Mouse (Mus musculus): ENCODE measurements at regions not wholly inside any gene's neighbourhood (a gene's known extent, or its start where the extent isn't known, plus 50 kb on each side); places are given as distances from the start of the nearest gene placed in this dataset.

DNA sequence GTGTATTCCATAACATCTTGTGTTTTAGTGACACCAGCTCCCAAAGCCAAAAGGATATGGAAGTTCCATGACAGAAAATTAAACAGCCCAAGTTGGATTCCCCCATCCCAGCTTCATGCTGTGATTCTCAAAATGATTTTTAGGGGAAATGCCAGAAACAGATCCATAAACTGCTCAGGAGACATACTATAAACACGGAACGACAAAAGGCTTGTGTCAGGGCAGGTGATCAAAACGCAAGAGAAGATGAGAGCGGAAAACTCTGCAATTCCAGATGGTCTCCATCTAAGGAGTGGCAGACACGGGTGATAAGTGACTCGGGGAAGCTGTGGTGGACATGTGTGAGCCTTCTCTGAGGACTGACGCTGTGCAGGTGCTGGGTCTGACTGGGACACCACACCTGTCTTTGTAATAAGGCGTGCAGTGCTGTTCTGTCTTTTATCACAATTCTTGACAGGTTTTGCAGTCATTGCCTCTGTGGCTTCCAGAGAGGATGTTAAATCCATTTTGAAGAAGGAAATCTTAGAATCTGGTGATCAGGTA lies 56.4 kb upstream of the Lyplal1 start:
- no peak for DNase-seq (ENCODE audit: extremely low spot score in 1 of 2, low spot score in 1 of 2)

DNA sequence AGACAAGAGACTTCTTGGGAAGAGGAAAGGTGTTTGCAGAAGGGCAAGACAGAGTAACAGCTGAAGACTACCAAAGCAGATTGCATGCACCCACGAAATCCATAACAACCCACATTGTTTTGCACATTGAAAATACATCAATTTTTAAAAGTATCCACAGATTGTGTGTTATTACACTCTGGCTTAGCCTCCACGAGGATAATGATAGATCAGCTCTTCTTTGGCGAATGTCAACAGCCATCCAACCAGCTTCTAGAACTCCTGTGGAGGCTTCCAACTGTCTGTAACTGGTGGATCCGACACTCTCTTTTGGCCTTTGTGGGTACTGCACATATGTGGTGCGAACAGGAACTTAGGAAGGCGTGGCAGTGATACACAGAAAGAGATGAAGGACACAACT lies 54.6 kb upstream of the Lyplal1 start:
- DNase-seq (ENCODE audit: extremely low spot score in 1 of 2, low spot score in 1 of 2): no peak

Measured in frontal cortex, adult 2 months (tissue).